Mouse (Mus musculus) G1E (cell line): ENCODE measurements around the gene 1700012B09Rik.

Experiments used
- CTCF ChIP-seq: IDR thresholded peaks from 2 replicates; pipeline ENCODE4 v1.5.1; 2012; ENCODE audit warnings: low read depth, low read length, inconsistent platforms, mixed read lengths
- GATA1 ChIP-seq: IDR thresholded peaks from 2 replicates; pipeline ENCODE4 v1.6.1; 2012; ENCODE audit warnings: borderline replicate concordance, low read length, inconsistent platforms, mixed read lengths
- POLR2AphosphoS5 ChIP-seq: IDR thresholded peaks from 2 replicates; pipeline ENCODE4 v1.6.1; 2012; ENCODE audit warnings: low read depth, low read length, inconsistent platforms; ENCODE audit not compliant: insufficient replicate concordance
- TAL1 ChIP-seq: conservative IDR thresholded peaks from 2 replicates; pipeline ENCODE4 v1.6.1; 2012; ENCODE audit warnings: low read depth, low read length, inconsistent platforms, mixed read lengths

DNA sequence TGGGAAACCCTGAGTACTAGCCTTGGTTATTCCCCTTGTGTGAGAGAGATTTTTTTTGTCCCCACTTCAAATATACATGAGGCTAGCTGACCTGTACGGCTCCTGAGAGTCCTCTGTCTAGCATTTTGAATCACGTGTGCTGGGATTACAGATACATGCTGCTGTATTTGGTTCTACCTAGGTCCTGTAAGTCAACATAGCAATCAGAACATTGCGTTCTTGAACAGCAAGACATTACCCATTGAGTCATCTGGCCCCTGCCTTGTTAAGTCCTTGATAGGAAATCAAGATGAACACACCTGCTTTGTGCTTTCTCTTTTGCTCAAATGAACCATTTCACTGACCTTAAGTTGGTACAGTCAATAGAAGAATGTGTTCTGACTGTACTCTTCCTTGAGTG, 16.4 kb downstream of the 1700012B09Rik start:
- TF ChIP-seq TAL1 (no peak), CTCF (no peak), GATA1 (no peak), POLR2AphosphoS5 (no peak)
